Mouse (Mus musculus): ENCODE results near the gene Ikzf2.

Ikzf2 gene

DNA sequence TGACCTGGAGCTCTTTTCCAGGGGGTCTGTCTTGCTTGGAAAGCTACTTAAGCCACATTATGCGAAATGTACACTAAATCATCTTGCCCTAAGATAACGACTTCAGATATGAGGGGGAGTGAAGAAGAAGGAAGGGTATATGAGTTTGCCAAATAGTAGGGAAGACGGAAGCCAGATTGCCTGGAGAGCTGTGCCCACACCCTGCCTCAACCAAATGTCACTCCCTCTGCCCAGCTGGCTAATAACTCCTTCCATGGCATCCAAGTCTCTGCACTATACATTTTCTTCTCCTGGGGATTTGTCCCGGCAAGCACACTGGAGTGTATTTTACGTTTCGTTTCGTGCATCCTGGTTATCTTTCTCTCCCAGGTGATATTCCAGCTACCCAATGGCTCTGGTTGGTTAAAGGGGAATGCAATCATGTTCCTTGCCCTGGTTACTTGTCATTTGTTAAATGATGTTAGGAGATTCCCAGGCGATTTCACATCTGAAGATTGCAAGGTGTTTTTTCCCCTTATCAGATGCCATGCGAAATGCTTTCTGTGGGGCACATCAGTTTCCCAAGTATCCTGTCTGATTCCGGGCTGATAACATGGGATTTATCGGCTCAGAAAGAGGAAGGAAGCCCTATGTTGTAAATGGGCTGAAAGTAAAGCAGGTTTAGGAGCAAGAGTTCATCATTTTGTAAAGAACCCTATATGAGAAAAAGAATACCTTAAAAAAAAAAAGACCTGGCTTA, 193.6 kb downstream of the Ikzf2 start:
- no peak for DNase-seq (ENCODE audit: low read depth, low spot score)
- H3K27me3 ChIP-seq (ENCODE audit: control insufficient read depth, insufficient read depth, low read length, poor library complexity, severe bottlenecking) = no peaks in the 10 kb centered on the region
- H3K36me3 ChIP-seq (ENCODE audit: control insufficient read depth, insufficient read depth, low read length, poor library complexity, severe bottlenecking) = no peaks in the 10 kb centered on the region

DNA sequence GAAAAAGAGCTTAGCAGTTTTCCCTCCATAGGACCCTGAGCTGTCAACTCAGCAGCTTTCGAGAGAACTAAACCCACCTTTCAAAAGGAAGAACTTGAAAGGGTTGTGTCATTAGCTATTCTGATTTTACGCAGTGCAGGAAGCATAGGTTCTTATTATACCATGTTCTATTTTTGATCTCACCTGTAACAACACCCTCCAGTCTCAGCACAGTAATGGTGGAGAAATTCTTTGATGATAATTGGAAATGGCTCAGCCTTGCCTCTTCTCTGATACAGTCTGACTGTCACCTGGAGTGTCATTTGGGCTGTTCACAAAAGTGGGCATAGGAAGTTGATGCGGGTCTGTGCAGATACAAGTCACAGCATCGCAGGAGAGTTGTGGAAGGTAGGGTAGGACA, 195.0 kb downstream of the Ikzf2 start:
- no peaks in the 10 kb centered on the region for H3K36me3 ChIP-seq (ENCODE audit: control insufficient read depth, insufficient read depth, low read length, poor library complexity, severe bottlenecking)
- DNase-seq (ENCODE audit: low read depth, low spot score) = no peak
- H3K27me3 ChIP-seq (ENCODE audit: control insufficient read depth, insufficient read depth, low read length, poor library complexity, severe bottlenecking) = no peaks in the 10 kb centered on the region

DNA sequence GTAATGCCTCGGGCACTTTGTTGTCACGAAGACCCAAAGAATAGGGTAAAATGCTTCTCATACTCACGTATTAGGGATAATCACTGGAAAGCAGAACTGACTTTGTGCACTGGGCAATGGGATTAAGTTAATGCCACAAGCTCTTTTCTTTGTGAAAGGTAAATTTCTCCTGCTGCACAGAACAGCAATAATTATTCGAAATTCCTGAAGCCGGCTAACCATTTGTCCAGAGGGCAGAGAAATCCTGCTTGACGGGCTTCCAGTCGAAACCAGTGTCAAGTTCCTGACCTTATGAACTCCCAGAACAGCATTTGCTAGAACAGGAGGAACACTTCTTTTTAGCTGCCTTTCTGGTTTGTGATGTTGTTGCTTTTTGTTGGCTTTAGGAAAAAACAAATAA, 198.0 kb downstream of the Ikzf2 start:
- DNase-seq (ENCODE audit: low read depth, low spot score) = no peak
- H3K27me3 ChIP-seq (ENCODE audit: control insufficient read depth, insufficient read depth, low read length, poor library complexity, severe bottlenecking) = no peaks in the 10 kb centered on the region

DNA sequence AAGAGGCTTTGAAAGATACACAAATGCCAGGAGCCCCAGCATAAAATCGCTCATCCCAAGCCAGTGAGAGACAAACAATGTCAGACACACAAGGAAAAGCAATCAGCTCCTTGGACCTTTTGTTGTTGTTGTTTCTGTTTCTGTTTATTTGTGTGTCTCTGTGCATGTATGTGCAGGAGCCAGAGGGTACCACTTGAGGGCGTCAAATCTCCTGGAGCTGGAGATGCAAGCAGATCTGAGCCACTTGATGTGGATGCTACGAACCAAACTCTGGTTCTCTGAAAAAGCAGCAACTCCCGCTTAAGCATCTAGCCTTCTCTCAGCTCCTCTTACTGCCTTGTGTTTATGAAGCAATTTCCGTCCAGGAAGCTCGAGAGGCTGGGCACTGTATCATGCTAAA, 198.4 kb downstream of the Ikzf2 start:
- Histone ChIP-seq H3K27me3 (ENCODE audit: control insufficient read depth, insufficient read depth, low read length, poor library complexity, severe bottlenecking) (no peaks in the 10 kb centered on the region), H3K36me3 (ENCODE audit: control insufficient read depth, insufficient read depth, low read length, poor library complexity, severe bottlenecking) (no peaks in the 10 kb centered on the region)
- DNase-seq (ENCODE audit: low read depth, low spot score) = no peak

More for the DNA sequence above, 198.0 kb downstream of the Ikzf2 start:
- H3K36me3 ChIP-seq (ENCODE audit: control insufficient read depth, insufficient read depth, low read length, poor library complexity, severe bottlenecking) = no peaks in the 10 kb centered on the region

Measured in splenic B cell, adult 2 months (primary cell).